Mouse (Mus musculus) E14TG2a.4 (cell line): ENCODE results near the gene Igfbp3.

ENCODE experiments used
- CTCF ChIP-seq: conservative IDR thresholded peaks from 2 replicates; pipeline ENCODE4 v1.5.1; 2014; ENCODE audit warnings: low read length
- NANOG ChIP-seq: IDR thresholded peaks from 2 replicates; pipeline ENCODE4 v1.6.1; 2014; ENCODE audit warnings: borderline replicate concordance, low read length, mixed read lengths
- POU5F1 ChIP-seq: IDR thresholded peaks from 2 replicates; pipeline ENCODE4 v1.6.1; 2014; ENCODE audit warnings: low read length, borderline replicate concordance

- TF ChIP-seq CTCF (no peak), POU5F1 (no peak), NANOG (no peak)
Observed at GRCm38 (mm10) chr11:7193134-7193533, 20.6 kb downstream of the Igfbp3 start.
